Comparison of ENCODE assay signal across 16 mouse cellular contexts in genomic region chr1:90718826-90719550, GRCm38 (mm10).
DNase-seq lines count a peak whose midpoint lies in the region; ATAC-seq and TF ChIP-seq lines count a peak whose summit lies in the region.
"Had no signal": no experiment of that assay in that cellular context is flagged by ENCODE, and none has a peak within 500 bp of the region (broad histone marks: within the 10 kb centered on the region; RNA-seq: fewer than 3 reads in every experiment).

No protein-coding gene starts in this region.

- TF ChIP-seq EP300 in stomach, postnatal 0 days (optimal IDR thresholded peaks at IDR 0.05), result no peak

- H3K27ac ChIP-seq in kidney, embryonic 15.5 days, result peak overlapping the region; percentile 27; the same call in 1 of the 2 replicates
- peak overlapping the region; percentile 48 for H3K27ac ChIP-seq in lung, embryonic 16.5 days (ENCODE audit: low read length)
- peak overlapping the region; percentile 73 for H3K27ac ChIP-seq in intestine, embryonic 15.5 days
- peak overlapping the region; percentile 67; the same call in 1 of the 2 replicates for H3K27ac ChIP-seq in stomach, postnatal 0 days (replicated peaks)
- H3K27ac ChIP-seq in midbrain, postnatal 0 days (ENCODE audit: low read depth, low read length), result no peak overlapping the region
- no peak overlapping the region for H3K27ac ChIP-seq in hindbrain, embryonic 12.5 days
- H3K27ac ChIP-seq: embryonic facial prominence, embryonic 13.5 days; forebrain, embryonic 10.5 days; midbrain, embryonic 13.5 days had no signal

- H3K4me2 ChIP-seq in kidney, embryonic 15.5 days, result no peak overlapping the region
- H3K4me2 ChIP-seq in lung, embryonic 16.5 days (ENCODE audit: low read depth, low read length), result no peak overlapping the region
- no peak overlapping the region for H3K4me2 ChIP-seq in intestine, embryonic 15.5 days (replicated peaks)
- no peak overlapping the region for H3K4me2 ChIP-seq in stomach, postnatal 0 days (replicated peaks; ENCODE audit: low read depth)
- no peak overlapping the region for H3K4me2 ChIP-seq in midbrain, postnatal 0 days (ENCODE audit: low read depth, low read length, poor library complexity, severe bottlenecking)
- H3K4me2 ChIP-seq in hindbrain, embryonic 12.5 days (replicated peaks), result no peak overlapping the region
- H3K4me2 ChIP-seq: embryonic facial prominence, embryonic 13.5 days; midbrain, embryonic 13.5 days had no signal

- no peak for DNase-seq in kidney, postnatal 25 days
- DNase-seq in lung, postnatal 10 days, result no peak
- no peak for DNase-seq in stomach, postnatal 0 days (ENCODE audit: low spot score)
- DNase-seq in midbrain, postnatal 0 days (ENCODE audit: low spot score), result no peak
- DNase-seq: adrenal gland, adult 8-10 months; cerebellum, adult 9-10 months; heart, postnatal 10 days; thymus, postnatal 14 days had no signal

- WGBS in kidney, embryonic 15.5 days, result 63% methylated on average over 6 of the region's 6 CpGs
- WGBS in lung, embryonic 16.5 days, result 53% methylated on average over 6 of the region's 6 CpGs
- WGBS in intestine, embryonic 15.5 days, result 50% methylated on average over 6 of the region's 6 CpGs
- 24% methylated on average over 6 of the region's 6 CpGs for WGBS in stomach, postnatal 0 days
- 90% methylated on average over 6 of the region's 6 CpGs for WGBS in midbrain, postnatal 0 days
- 93% methylated on average over 6 of the region's 6 CpGs for WGBS in hindbrain, embryonic 12.5 days

- H3K4me1 ChIP-seq in kidney, embryonic 15.5 days, result no peaks in the 10 kb centered on the region; the same call in none of the 2 replicates
- peaks cover 7% of the 10 kb centered on the region for H3K4me1 ChIP-seq in lung, embryonic 16.5 days (replicated peaks; ENCODE audit: control insufficient read depth, insufficient read depth, low read length)
- H3K4me1 ChIP-seq in intestine, embryonic 15.5 days (replicated peaks), result peaks cover 7% of the 10 kb centered on the region
- H3K4me1 ChIP-seq in stomach, postnatal 0 days (replicated peaks; ENCODE audit: control insufficient read depth, insufficient read depth), result no peaks in the 10 kb centered on the region
- no peaks in the 10 kb centered on the region for H3K4me1 ChIP-seq in midbrain, postnatal 0 days (ENCODE audit: insufficient read depth, low read length)
- no peaks in the 10 kb centered on the region for H3K4me1 ChIP-seq in hindbrain, embryonic 12.5 days
- H3K4me1 ChIP-seq: forebrain, embryonic 10.5 days; midbrain, embryonic 13.5 days had no signal

- H3K9me3 ChIP-seq in kidney, embryonic 15.5 days (replicated peaks), result no peaks in the 10 kb centered on the region
- H3K9me3 ChIP-seq in lung, embryonic 16.5 days (ENCODE audit: control insufficient read depth, low read length), result no peaks in the 10 kb centered on the region
- H3K9me3 ChIP-seq in intestine, embryonic 15.5 days, result no peaks in the 10 kb centered on the region
- H3K9me3 ChIP-seq in stomach, postnatal 0 days (ENCODE audit: control insufficient read depth, low read length), result no peaks in the 10 kb centered on the region
- no peaks in the 10 kb centered on the region for H3K9me3 ChIP-seq in midbrain, postnatal 0 days (ENCODE audit: low read length)
- H3K9me3 ChIP-seq in hindbrain, embryonic 12.5 days (replicated peaks), result no peaks in the 10 kb centered on the region
- H3K9me3 ChIP-seq: embryonic facial prominence, embryonic 13.5 days; forebrain, embryonic 10.5 days; midbrain, embryonic 13.5 days had no signal

- no peak overlapping the region for H3K4me3 ChIP-seq in kidney, embryonic 15.5 days (replicated peaks)
- H3K4me3 ChIP-seq in lung, embryonic 16.5 days (ENCODE audit: low read length), result no peak overlapping the region
- H3K4me3 ChIP-seq in intestine, embryonic 15.5 days (replicated peaks), result no peak overlapping the region
- H3K4me3 ChIP-seq in stomach, postnatal 0 days (ENCODE audit: low read depth, low read length), result no peak overlapping the region
- H3K4me3 ChIP-seq in midbrain, postnatal 0 days (ENCODE audit: low read depth, low read length), result no peak overlapping the region
- no peak overlapping the region for H3K4me3 ChIP-seq in hindbrain, embryonic 12.5 days
- H3K4me3 ChIP-seq: embryonic facial prominence, embryonic 13.5 days; forebrain, embryonic 10.5 days; midbrain, embryonic 13.5 days had no signal

- no peak for TF ChIP-seq CTCF in stomach, postnatal 0 days (IDR thresholded peaks at IDR 0.05; ENCODE audit: low read depth)
- no peak for TF ChIP-seq CTCF in midbrain, postnatal 0 days (IDR thresholded peaks at IDR 0.05)

- no peaks in the 10 kb centered on the region for H3K36me3 ChIP-seq in kidney, embryonic 15.5 days
- H3K36me3 ChIP-seq in lung, embryonic 16.5 days (ENCODE audit: control insufficient read depth, insufficient read depth, low read length), result no peaks in the 10 kb centered on the region
- H3K36me3 ChIP-seq in intestine, embryonic 15.5 days, result no peaks in the 10 kb centered on the region
- no peaks in the 10 kb centered on the region for H3K36me3 ChIP-seq in stomach, postnatal 0 days (ENCODE audit: control insufficient read depth, insufficient read depth, low read length)
- no peaks in the 10 kb centered on the region for H3K36me3 ChIP-seq in midbrain, postnatal 0 days (ENCODE audit: insufficient read depth, low read length)
- H3K36me3 ChIP-seq in hindbrain, embryonic 12.5 days, result no peaks in the 10 kb centered on the region
- H3K36me3 ChIP-seq: embryonic facial prominence, embryonic 13.5 days; forebrain, embryonic 10.5 days; midbrain, embryonic 13.5 days had no signal

- H3K9ac ChIP-seq in kidney, embryonic 15.5 days, result no peak overlapping the region
- no peak overlapping the region for H3K9ac ChIP-seq in lung, embryonic 16.5 days (ENCODE audit: low read length)
- H3K9ac ChIP-seq in intestine, embryonic 15.5 days, result no peak overlapping the region
- H3K9ac ChIP-seq in stomach, postnatal 0 days (ENCODE audit: low read length), result no peak overlapping the region
- no peak overlapping the region for H3K9ac ChIP-seq in midbrain, postnatal 0 days (replicated peaks; ENCODE audit: low read length, poor library complexity, severe bottlenecking)
- H3K9ac ChIP-seq in hindbrain, embryonic 12.5 days, result no peak overlapping the region
- H3K9ac ChIP-seq: embryonic facial prominence, embryonic 13.5 days; midbrain, embryonic 13.5 days had no signal

- no peak; the same call in 1 of the 2 replicates for ATAC-seq in kidney, embryonic 15.5 days (replicated peaks; ENCODE audit: low FRiP score)
- ATAC-seq in lung, embryonic 16.5 days (ENCODE audit: low read depth), result peak; percentile 37; the same call in 1 of the 2 replicates
- ATAC-seq in intestine, embryonic 15.5 days, result peak; percentile 71
- ATAC-seq in stomach, postnatal 0 days (ENCODE audit: low FRiP score, low TSS enrichment), result peak; percentile 76
- ATAC-seq in midbrain, postnatal 0 days (ENCODE audit: low FRiP score), result no peak
- no peak for ATAC-seq in hindbrain, embryonic 12.5 days (ENCODE audit: low FRiP score)
- ATAC-seq: midbrain, embryonic 13.5 days; Patski had no signal

- H3K27me3 ChIP-seq in kidney, embryonic 15.5 days, result no peaks in the 10 kb centered on the region
- no peaks in the 10 kb centered on the region for H3K27me3 ChIP-seq in lung, embryonic 16.5 days (ENCODE audit: control insufficient read depth, insufficient read depth, low read depth, low read length)
- no peaks in the 10 kb centered on the region for H3K27me3 ChIP-seq in intestine, embryonic 15.5 days (replicated peaks)
- H3K27me3 ChIP-seq in stomach, postnatal 0 days (ENCODE audit: control insufficient read depth, insufficient read depth, low read length), result no peaks in the 10 kb centered on the region
- no peaks in the 10 kb centered on the region for H3K27me3 ChIP-seq in midbrain, postnatal 0 days (ENCODE audit: insufficient read depth, low read length)
- H3K27me3 ChIP-seq in hindbrain, embryonic 12.5 days, result no peaks in the 10 kb centered on the region
- H3K27me3 ChIP-seq: embryonic facial prominence, embryonic 13.5 days; midbrain, embryonic 13.5 days had no signal

Comparison
In these comparisons a context has a peak if more than half of its experiments do, and no peak if none do; other contexts are left out.
1. ATAC-seq: peak in lung, embryonic 16.5 days (single experiment), intestine, embryonic 15.5 days (single experiment) and stomach, postnatal 0 days (single experiment); none in kidney, embryonic 15.5 days (single experiment), midbrain, postnatal 0 days (single experiment) and hindbrain, embryonic 12.5 days (single experiment).
2. H3K27ac ChIP-seq: peak in kidney, embryonic 15.5 days (single experiment), lung, embryonic 16.5 days (single experiment), intestine, embryonic 15.5 days (single experiment) and stomach, postnatal 0 days (single experiment); none in midbrain, postnatal 0 days (single experiment) and hindbrain, embryonic 12.5 days (single experiment).